Mouse (Mus musculus) MEL (cell line): ENCODE results near the gene Uox.

Experiments used
- CTCF ChIP-seq, 3 experiments: IDR thresholded peaks in 2 of 3; conservative IDR thresholded peaks in 1 of 3; 2 replicates each; pipeline ENCODE4 v1.5.1; 2011 to 2012; ENCODE audit warnings: low read length in 3 of 3, low read depth in 2 of 3, mild to moderate bottlenecking in 2 of 3, improper control_type of control experiment in 1 of 3, inconsistent platforms in 1 of 3, mixed read lengths in 1 of 3, moderate library complexity in 1 of 3; ENCODE audit not compliant: control insufficient read depth in 1 of 3, insufficient read depth in 1 of 3, poor library complexity in 1 of 3, severe bottlenecking in 1 of 3
- MAZ ChIP-seq: IDR thresholded peaks from 2 replicates; pipeline ENCODE4 v1.6.1; 2012; ENCODE audit warnings: low read depth, mild to moderate bottlenecking, inconsistent platforms, low read length, improper control_type of control experiment
- POLR2A ChIP-seq, 2 experiments: IDR thresholded peaks; 2 replicates each; pipeline ENCODE4 v1.6.1; 2011 to 2012; ENCODE audit warnings: low read length in 2 of 2, mild to moderate bottlenecking in 2 of 2, control low read depth in 1 of 2, improper control_type of control experiment in 1 of 2, low read depth in 1 of 2, moderate library complexity in 1 of 2; ENCODE audit not compliant: control insufficient read depth in 1 of 2, insufficient read depth in 1 of 2, poor library complexity in 1 of 2
- RAD21 ChIP-seq: IDR thresholded peaks from 2 replicates; pipeline ENCODE4 v1.6.1; 2011; ENCODE audit warnings: mild to moderate bottlenecking, low read depth, low read length, improper control_type of control experiment
- TBP ChIP-seq: IDR thresholded peaks from 2 replicates; pipeline ENCODE4 v1.8.0; 2011; ENCODE audit warnings: low read depth, low read length, improper control_type of control experiment
- USF1 ChIP-seq: IDR thresholded peaks from 2 replicates; pipeline ENCODE4 v1.6.1; 2014; ENCODE audit warnings: low read depth, mild to moderate bottlenecking, inconsistent platforms, low read length, improper control_type of control experiment, moderate library complexity
- ZC3H11A ChIP-seq: IDR thresholded peaks from 2 replicates; pipeline ENCODE4 v1.6.1; 2012; ENCODE audit warnings: low read depth, mild to moderate bottlenecking, inconsistent platforms, low read length, improper control_type of control experiment

GRCm38 (mm10) chr3:146570939-146571338 is 713 bp downstream of the Uox start:
- TF ChIP-seq TBP (no peak), CTCF (IDR thresholded peaks at IDR 0.05 in 2 of 3, conservative IDR thresholded peaks at IDR 0.05 in 1 of 3; ENCODE audit: control insufficient read depth in 1 of 3, insufficient read depth in 1 of 3, low read depth in 2 of 3, low read length in 3 of 3, poor library complexity in 1 of 3, severe bottlenecking in 1 of 3) (no peak), MAZ (no peak), RAD21 (no peak), USF1 (no peak), POLR2A (IDR thresholded peaks at IDR 0.05; ENCODE audit: control insufficient read depth in 1 of 2, insufficient read depth in 1 of 2, low read depth in 1 of 2, low read length in 2 of 2, poor library complexity in 1 of 2) (no peak), ZC3H11A (no peak)
